Mouse (Mus musculus): ENCODE measurements around the gene Pappa.

DNA sequence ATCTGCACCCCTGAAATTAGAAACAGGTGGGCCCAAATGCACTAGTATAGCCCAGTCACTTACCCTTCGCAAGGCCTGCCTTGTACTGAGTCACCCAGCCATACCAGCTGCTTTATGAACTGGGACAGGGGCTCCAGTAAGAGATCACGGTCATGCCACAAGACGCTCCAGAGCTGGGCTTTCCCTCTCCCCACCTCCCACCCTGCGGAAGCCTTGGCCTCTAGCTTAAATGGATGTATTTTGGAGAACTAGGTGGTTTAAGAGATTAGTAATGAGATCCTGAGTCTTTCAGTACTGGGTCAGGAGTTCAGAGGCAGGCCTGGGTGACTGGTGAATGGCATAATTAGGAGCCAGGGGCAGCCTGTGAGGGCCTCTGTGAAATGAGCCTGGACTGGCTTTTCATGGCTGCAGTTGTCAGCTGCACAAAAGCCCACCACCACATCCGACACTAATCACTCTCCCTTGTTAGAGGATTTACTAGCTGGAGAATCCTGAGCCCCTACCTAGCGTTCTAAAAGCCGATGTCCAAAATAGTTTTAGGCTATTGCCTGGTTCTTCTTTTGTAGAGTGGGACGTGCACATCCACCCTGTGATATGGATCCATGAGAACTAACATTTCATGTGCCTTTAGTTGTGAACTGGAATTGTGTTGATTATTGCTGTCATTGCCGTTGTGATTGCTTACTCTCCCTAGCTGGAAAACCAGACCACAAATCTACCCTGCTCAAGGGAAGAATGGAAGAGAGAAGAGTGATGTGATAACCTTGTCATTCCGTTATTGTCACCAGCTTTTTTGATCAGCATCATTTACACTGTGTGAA lies 154.7 kb downstream of the Pappa start:
- no peak for TF ChIP-seq POLR2A (IDR thresholded peaks at IDR 0.05; ENCODE audit: borderline replicate concordance, extremely low read depth, low read depth, low read length)
- TF ChIP-seq CTCF (IDR thresholded peaks at IDR 0.05; ENCODE audit: insufficient read depth, low read length), result no peak

Measured in lung, adult 2 months (tissue).